Mouse (Mus musculus): ENCODE measurements around the gene Rap1a. TPM values are rescaled to one million over a fixed set of nuclear protein-coding genes. Genes with fewer than 3 reads are reported as not detected.

Rap1a gene
- polyA plus RNA-seq, 2 experiments, result 37.4 to 86.2 TPM

GRCm38 (mm10) chr3:105695476-105696386, 105.4 kb downstream of the Rap1a start:
- ATAC-seq (ENCODE audit: insufficient read depth) (no peak), DNase-seq (ENCODE audit: low read depth in 3 of 3, low spot score in 3 of 3) (no peak)
- TF ChIP-seq EP300 (IDR thresholded peaks at IDR 0.05; ENCODE audit: low read depth), result no peak
- no peak for TF ChIP-seq CTCF (IDR thresholded peaks at IDR 0.05; ENCODE audit: low read depth)
- peaks cover 28 to 29% of the 10 kb centered on the region in 2 experiments for H3K4me1 ChIP-seq (replicated peaks; ENCODE audit: control insufficient read depth in 2 of 2, insufficient read depth in 2 of 2, low read length in 1 of 2)
- H3K9ac ChIP-seq (replicated peaks), result no peak overlapping the region
- H3K4me2 ChIP-seq (ENCODE audit: low read depth), result no peak overlapping the region
- 41% methylated on average over 20 of the region's 20 CpGs for WGBS (ENCODE audit: insufficient replicate concordance)
- H3K36me3 ChIP-seq (replicated peaks; ENCODE audit: control insufficient read depth, insufficient read depth, low read depth), result no peaks in the 10 kb centered on the region
- no peak overlapping the region for H3K4me3 ChIP-seq (ENCODE audit: insufficient read depth in 1 of 2, low read depth in 2 of 2, low read length in 2 of 2)
- no peak overlapping the region for H3K27ac ChIP-seq
- H3K9me3 ChIP-seq (ENCODE audit: control insufficient read depth, low read length), result no peaks in the 10 kb centered on the region
- peaks cover 35% of the 10 kb centered on the region for H3K27me3 ChIP-seq (ENCODE audit: control insufficient read depth, insufficient read depth, low read length)

DNA sequence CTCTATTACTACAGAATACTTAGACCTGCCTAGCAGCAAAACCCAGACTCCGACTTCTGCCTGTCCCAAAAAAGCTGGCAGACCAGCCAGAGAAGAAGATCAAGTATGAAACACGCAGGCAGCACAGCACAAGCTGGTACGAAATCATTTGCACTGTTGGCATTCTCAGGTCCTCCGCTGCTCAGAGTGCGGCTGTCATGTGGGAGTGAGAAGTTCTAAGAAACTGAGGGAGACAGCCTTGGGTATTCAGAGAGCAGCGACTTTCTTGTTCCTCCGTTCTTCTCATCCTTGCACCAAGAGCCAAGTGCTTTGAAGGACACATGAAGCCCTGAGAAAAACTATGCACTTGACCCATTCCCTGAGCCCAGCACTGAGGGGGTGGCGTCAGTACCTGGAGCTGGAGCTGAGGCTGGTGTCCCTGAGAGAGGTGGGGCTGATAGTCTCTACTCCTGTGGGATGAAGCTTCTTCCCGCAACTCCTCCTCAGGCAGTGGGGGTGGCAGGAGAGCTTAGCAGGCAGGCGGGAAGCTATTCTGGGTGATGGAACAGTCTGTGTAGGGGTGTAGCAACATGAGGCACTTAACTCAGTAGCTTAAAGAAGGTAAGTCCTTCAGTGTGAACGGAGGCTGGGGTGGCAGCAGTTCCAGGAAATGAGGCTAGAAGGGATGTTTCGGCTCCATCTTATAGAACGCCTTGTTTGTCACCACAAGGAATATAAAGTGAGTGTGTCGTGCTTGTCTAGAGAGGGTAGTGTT, 107.6 kb downstream of the Rap1a start:
- WGBS (ENCODE audit: insufficient replicate concordance), result 57% methylated on average over 14 of the region's 14 CpGs
- no peak overlapping the region for H3K9ac ChIP-seq (replicated peaks)
- peaks cover 35% of the 10 kb centered on the region for H3K27me3 ChIP-seq (ENCODE audit: control insufficient read depth, insufficient read depth, low read length)
- TF ChIP-seq EP300 (IDR thresholded peaks at IDR 0.05; ENCODE audit: low read depth) (no peak), CTCF (IDR thresholded peaks at IDR 0.05; ENCODE audit: low read depth) (no peak)
- ATAC-seq (ENCODE audit: insufficient read depth) (no peak), DNase-seq (ENCODE audit: low read depth in 3 of 3, low spot score in 3 of 3) (no peak)
- H3K9me3 ChIP-seq (ENCODE audit: control insufficient read depth, low read length), result no peaks in the 10 kb centered on the region
- no peak overlapping the region for H3K4me2 ChIP-seq (ENCODE audit: low read depth)
- H3K4me3 ChIP-seq (ENCODE audit: insufficient read depth in 1 of 2, low read depth in 2 of 2, low read length in 2 of 2), result no peak overlapping the region
- H3K27ac ChIP-seq, result no peak overlapping the region
- no peaks in the 10 kb centered on the region for H3K36me3 ChIP-seq (replicated peaks; ENCODE audit: control insufficient read depth, insufficient read depth, low read depth)
- H3K4me1 ChIP-seq (replicated peaks; ENCODE audit: control insufficient read depth in 2 of 2, insufficient read depth in 2 of 2, low read length in 1 of 2), result peaks cover 7 to 10% of the 10 kb centered on the region in 2 experiments

DNA sequence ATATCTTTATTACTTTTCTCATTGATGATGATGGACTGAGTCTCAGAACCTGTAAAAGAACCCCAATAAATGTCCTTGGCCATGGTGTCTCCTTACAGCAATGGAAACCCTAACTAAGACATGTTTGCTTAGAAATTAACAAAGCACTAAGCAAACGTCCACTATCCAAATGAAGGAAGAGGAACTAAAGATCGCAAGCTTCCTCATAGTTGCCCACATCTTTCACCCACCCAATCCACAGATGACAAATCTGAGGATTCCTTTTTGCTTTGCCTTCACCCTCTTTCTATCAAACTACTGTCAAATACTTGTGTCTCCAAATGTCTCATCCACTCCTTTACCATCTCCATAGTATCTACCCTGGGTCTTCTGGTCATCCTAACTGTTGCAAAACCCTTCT, 112.6 kb downstream of the Rap1a start:
- peak overlapping the region; percentile 90 for H3K4me2 ChIP-seq (ENCODE audit: low read depth)
- TF ChIP-seq CTCF (IDR thresholded peaks at IDR 0.05; ENCODE audit: low read depth) (no peak), EP300 (IDR thresholded peaks at IDR 0.05; ENCODE audit: low read depth) (no peak)
- peaks cover 6 to 8% of the 10 kb centered on the region in 2 experiments for H3K4me1 ChIP-seq (replicated peaks; ENCODE audit: control insufficient read depth in 2 of 2, insufficient read depth in 2 of 2, low read length in 1 of 2)
- H3K9ac ChIP-seq (replicated peaks), result no peak overlapping the region
- DNase-seq (ENCODE audit: low read depth in 3 of 3, low spot score in 3 of 3) (no peak), ATAC-seq (ENCODE audit: insufficient read depth) (no peak)
- no peak overlapping the region for H3K27ac ChIP-seq
- peaks cover 8% of the 10 kb centered on the region for H3K27me3 ChIP-seq (ENCODE audit: control insufficient read depth, insufficient read depth, low read length)
- no peak overlapping the region for H3K4me3 ChIP-seq (ENCODE audit: insufficient read depth in 1 of 2, low read depth in 2 of 2, low read length in 2 of 2)
- H3K36me3 ChIP-seq (replicated peaks; ENCODE audit: control insufficient read depth, insufficient read depth, low read depth), result peaks cover 6% of the 10 kb centered on the region
- WGBS (ENCODE audit: insufficient replicate concordance), result 36% methylated on average over 2 of the region's 2 CpGs
- H3K9me3 ChIP-seq (ENCODE audit: control insufficient read depth, low read length), result no peaks in the 10 kb centered on the region

DNA sequence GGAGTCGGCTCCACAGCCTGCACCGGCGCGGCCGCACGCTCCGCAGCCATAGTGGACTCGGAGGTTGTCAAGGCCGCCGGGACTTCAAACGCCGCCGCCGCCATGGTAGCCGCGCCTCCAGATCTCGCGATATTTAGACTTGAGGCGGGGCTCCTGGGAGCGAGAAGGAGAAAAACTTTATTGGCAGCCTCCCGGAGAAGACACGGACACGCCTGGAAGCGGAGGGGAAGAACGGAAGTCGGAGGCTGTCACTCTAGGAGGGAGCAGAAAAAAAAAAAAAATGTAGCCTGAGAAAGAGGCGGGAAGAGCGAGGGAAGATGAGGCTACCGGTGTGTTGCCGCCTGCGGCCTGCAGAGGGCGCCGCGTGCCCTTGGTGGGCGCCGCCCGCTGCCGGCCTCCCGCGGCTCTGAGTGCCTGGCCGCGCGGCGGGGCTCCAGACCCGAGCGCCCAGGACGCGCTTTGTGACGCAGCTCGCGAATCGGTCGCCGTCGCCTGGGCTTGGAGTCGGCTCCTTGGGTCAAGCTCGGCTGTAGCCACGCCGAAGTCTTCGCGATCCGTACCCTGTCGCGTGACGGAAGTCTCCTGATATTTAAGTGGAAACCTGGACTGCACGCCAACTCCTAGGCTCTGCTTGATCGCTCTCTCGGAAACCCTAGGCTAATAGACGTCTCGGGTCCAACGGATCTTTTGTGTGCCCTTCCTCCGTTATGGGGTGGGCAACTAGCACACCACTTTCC, 113.6 kb downstream of the Rap1a start, which contains the start of gene Ddx20:
Gene Ddx20 (minus strand): TSS at position 251 of the 737 bp plus-strand sequence.
- H3K9ac ChIP-seq (replicated peaks), result peak within 1 kb of the TSS; percentile 88
- peak within 1 kb of the TSS; percentile 73 to 96 for H3K4me3 ChIP-seq (ENCODE audit: insufficient read depth in 1 of 2, low read depth in 2 of 2, low read length in 2 of 2)
- ATAC-seq (ENCODE audit: insufficient read depth) (peak; percentile 92), DNase-seq (ENCODE audit: low read depth in 3 of 3, low spot score in 3 of 3) (peak; percentile 97 to 98 (median 98))
- peaks cover 17% of the 10 kb centered on the region for H3K36me3 ChIP-seq (replicated peaks; ENCODE audit: control insufficient read depth, insufficient read depth, low read depth)
- peaks cover 6 to 8% of the 10 kb centered on the region in 2 experiments for H3K4me1 ChIP-seq (replicated peaks; ENCODE audit: control insufficient read depth in 2 of 2, insufficient read depth in 2 of 2, low read length in 1 of 2)
- WGBS (ENCODE audit: insufficient replicate concordance), result under 1% methylated on average over 72 of the region's 72 CpGs
- peak; percentile 80 for TF ChIP-seq CTCF (IDR thresholded peaks at IDR 0.05; ENCODE audit: low read depth)
- peak; percentile 93 for TF ChIP-seq EP300 (IDR thresholded peaks at IDR 0.05; ENCODE audit: low read depth)
- H3K27me3 ChIP-seq (ENCODE audit: control insufficient read depth, insufficient read depth, low read length), result peaks cover 3% of the 10 kb centered on the region; the same call in 1 of the 2 replicates
- H3K4me2 ChIP-seq (ENCODE audit: low read depth), result peak within 1 kb of the TSS; percentile 90
- peak within 1 kb of the TSS; percentile 5 for H3K27ac ChIP-seq
- H3K9me3 ChIP-seq (ENCODE audit: control insufficient read depth, low read length), result no peaks in the 10 kb centered on the region

All from liver, embryonic 14.5 days (tissue).